Mouse (Mus musculus): Measurements from ENCODE around the gene Lrrc34.

The Lrrc34 gene

GRCm38 (mm10) chr3:30647440-30648090 is at the start of gene Lrrc34:
Lrrc34 (minus strand) TSS chr3:30647869.
- no peak for DNase-seq

- DNase-seq: peak; percentile 27
Observed at GRCm38 (mm10) chr3:30696346-30696745, 48.7 kb upstream of the Lrrc34 start.

DNA sequence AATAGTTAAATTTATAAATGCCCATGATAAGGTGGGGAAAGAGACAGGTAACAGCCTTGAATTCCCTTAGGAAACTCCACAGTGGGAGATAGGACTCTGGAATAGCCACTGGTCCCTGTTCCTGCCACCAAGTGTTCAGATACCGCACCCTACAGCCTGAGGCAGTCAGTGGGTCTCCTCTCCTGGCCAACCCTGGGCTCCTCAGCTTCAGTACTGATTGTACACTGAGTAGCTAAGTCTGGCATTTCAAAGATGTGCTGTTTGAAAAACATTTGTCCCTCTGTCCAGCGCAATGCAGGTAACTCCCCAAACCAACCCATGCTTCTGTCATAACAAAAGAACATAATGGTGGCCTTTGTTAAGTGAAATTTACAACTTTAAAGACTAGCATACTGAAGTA is 48.0 kb upstream of the Lrrc34 start:
- no peak for DNase-seq

DNA sequence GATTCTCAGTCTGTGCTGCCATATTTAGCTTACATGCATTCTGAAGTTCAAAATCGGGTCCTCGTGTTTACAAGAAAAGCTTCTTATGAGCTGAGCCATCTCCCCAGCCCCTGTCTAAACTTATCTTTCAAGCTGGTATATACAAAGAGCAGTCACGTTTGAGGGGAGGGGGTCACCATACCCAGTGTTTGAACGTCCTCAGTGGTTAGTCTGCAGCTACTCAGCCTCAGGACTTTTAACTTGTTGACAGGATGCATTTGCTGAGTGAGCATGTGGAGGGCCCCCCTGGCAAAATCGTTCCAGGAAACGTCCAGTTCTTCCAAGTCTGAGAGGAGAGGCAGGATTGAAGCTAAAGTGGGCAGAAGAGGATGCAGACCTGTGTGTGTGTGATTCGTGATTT is 43.3 kb upstream of the Lrrc34 start:
- no peak for DNase-seq

DNA sequence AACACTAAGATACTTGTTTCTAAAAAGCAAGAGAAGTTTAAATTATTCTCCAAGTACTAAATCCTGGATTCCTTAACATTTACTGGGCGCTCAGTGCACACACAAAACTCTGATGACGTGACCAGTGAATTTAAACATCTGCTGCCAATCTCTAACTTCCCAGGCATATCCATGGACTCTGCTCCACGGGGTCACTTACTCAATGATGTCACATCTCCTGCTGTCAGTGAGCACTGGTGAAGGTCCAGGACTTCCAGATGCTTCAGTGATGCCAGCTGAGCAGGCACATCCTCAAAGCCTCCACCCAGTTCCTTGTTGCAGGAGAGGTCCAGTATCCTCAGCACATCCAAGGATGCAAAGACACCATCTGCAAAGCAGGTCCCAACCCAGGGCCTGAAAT is 39.5 kb upstream of the Lrrc34 start:
- no peak for DNase-seq

- DNase-seq: no peak
Observed at GRCm38 (mm10) chr3:30683190-30683589, 35.5 kb upstream of the Lrrc34 start.

- no peak for DNase-seq
Observed at GRCm38 (mm10) chr3:30658486-30658885, 10.8 kb upstream of the Lrrc34 start.

DNA sequence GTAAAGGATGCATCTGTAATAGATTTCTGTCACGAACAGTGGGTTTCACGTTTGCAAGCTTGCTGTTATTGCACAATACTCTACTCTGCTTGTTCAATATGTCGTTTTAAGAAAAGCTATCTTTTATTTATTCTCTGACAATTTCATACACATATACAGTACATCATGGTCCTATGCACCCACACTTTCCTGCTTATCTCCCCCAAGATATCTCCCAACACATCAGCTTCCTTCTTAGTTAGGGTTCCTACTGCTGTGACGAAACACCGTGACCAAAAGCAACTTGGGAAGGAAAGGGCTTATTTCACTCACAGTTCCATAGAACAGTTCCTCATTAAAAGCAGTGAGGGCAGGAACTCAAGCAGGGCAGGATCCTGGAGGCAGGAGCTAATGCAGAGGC is 8.3 kb upstream of the Lrrc34 start:
- DNase-seq: no peak

GRCm38 (mm10) chr3:30650062-30650841 is 2.6 kb upstream of the Lrrc34 start:
- no peak for DNase-seq

DNA sequence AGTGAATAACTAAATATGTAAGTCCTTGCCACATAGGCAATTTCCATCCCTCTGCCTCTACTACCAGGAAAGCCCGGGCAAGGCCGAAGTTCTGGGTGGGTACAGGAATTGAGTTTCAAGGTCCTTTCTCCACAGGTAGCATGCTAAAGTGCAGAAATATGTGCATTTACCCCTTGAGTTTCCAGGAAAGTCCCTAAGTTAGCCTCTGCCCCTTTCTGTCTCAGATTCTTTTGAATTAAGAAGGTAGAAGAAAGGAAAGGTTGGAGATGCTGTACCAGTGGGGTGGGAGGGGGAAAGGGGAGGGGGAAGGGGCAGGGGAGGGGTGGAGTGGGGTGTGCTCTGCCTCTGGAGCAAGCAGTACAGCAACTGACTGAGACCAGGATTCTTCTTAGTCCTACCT is 797 bp upstream of the Lrrc34 start:
- no peak for DNase-seq

GRCm38 (mm10) chr3:30646761-30647160 is 908 bp downstream of the Lrrc34 start:
- no peak for DNase-seq

DNA sequence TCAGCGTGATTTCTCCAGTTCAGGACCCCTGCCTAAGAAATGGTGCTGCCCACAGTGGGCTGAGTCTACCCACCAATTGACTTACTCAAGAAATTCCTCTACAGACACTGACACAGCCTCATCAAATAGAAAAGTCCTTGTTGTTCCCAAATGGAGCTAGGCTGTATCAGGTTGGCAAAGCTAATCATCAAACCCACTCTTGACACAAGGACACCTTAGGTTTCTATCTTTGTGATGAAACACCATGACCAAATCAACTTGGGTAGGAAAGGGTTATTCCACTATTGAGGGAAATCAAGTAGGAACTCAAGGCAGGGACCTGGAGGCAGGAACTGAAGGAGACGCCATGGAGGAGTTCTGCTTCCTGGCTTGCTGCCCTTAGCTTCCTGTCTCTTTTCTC is 3.5 kb downstream of the Lrrc34 start, which contains the start of gene Lrriq4:
Gene Lrriq4, plus strand, starts transcription at position 301 of the 400 bp plus-strand sequence.
- no peak for DNase-seq

DNA sequence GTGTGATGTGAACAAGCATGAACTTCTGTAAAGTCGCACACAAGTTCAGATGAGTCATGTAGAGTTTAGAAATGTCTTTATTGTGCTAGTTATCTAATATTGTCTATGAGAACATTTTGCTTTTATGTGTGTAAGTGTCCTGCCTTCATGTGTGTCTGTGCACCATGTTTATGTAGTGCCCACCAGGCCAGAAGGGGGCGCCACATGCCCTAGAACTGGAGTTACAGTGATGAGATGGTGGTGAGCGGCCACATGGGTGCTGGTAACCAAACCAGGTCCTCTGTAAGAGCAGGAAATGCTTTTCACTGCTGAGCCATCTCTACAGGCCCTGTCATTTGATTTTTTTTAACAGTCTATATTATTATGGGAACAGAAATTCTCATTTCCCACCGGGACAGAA is 12.0 kb downstream of the Lrrc34 start:
- DNase-seq: no peak

DNA sequence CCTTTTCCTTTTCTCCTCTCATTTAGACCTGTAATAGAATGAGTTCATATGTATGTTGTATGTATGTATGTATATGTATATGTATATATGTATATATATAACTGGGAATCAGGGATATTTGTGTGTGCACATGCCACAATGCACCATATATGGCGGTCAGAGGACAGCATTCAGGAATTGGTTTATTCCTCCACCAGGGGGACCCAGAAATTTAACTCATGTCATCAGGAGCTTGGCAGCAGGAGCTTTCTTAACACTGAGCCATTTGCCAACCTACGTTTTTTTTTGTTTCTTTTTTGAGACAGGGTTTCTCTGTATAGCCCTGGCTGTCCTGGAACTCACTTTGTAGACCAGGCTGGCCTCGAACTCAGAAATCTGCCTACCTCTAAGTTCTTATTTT is 14.0 kb downstream of the Lrrc34 start:
- DNase-seq: no peak

DNA sequence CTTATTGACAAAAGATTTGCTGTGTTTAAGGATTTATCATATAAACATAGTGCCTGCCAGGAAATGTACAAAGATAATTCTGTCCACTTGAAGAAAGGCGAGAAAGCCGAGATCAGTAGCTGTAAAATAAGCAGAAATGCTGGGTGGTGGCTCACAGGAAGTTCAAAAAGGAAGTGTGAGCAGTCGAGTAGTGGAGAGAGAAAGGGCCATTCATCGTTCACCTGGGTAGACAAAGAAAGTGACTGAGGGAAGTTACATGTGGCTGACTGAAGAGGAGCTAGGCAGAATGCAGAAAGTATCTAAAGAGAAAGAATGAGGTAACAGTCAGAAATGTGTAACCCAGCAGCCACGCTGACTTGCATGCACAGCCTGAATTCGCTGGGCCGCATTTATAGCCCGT is 27.5 kb downstream of the Lrrc34 start:
- DNase-seq: no peak

DNA sequence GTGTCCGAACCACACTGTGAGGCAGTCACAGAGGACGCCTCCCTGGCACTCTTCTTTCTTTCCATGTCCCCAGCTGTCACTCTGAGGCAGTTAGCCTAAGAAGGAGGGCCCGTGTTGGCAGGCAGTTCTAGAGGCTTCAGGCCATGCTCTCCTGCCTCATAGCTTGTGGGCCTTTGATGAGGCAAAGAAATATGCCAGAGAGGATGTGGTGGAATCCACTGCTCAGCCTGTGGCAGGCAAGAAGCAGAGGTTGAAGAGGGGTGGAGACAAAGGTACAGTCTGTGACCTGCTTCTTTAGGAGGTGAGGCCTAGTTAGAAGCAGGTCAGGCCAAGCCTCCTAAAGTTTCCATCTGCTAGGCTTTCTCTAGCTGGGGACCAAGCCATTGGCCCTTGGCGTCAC is 36.7 kb downstream of the Lrrc34 start:
- no peak for DNase-seq

GRCm38 (mm10) chr3:30608999-30609398 is 38.7 kb downstream of the Lrrc34 start:
- DNase-seq: no peak

- DNase-seq: no peak
Observed at GRCm38 (mm10) chr3:30603256-30603655, 44.4 kb downstream of the Lrrc34 start.

- no peak for DNase-seq
Observed at GRCm38 (mm10) chr3:30602740-30603098, 45.0 kb downstream of the Lrrc34 start.

DNA sequence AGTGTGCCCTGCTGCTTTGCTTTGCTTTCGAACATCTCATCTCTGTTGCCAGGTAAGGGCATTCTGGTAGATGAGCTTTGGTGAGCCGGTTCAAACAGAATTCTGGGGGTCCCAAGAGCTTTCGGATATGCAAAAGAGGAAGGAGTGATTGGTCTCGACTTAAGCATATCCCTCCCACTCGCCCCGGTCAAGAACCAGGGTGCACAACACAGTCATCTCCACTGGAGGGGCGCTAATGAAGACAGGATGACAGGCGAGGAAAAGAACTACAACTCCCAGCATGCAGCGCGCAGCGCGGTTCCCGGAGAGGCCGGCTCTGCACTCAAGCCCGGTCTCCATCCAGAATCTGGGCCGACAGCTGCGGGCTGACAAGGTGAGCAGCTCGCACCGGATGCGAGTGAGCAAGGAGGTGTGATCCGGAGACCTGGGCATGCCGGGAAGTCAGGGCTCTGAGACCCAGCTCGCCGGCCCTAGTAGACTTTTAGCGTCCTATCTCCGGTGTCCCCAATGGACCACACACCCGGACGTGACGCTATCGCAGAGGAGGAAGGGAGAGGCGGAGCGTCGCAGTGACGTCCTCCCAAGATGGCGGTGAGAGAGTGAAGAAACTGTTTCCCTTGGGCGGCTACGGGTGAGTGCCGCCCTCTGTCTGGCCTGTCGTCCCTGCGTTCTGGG is 45.5 kb downstream of the Lrrc34 start, which contains the start of gene Mynn:
Gene Mynn, plus strand, starts transcription at position 1 of the 675 bp plus-strand sequence.
- peak; percentile 98 for DNase-seq

DNA sequence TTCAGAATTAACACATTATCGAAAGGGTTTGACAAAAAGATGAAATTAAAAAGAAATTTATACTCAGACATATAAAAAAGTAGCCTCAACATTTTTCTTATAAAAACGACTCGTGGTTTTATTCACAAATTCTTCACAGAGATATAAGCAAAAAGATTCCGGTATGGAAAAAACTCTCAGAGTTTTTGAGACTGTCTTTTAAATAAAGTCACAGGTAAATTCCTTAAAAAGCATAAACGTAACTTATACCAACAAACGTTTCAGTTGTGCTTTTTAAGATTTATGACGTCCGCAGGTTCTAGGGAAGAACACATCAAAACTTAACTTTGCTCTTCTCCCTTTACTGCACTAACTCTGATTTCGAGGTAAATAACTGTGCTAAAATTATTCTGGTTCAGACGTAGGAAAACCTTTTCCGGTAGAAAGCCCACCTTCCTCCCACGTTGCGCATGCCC is 46.0 kb downstream of the Lrrc34 start:
- DNase-seq: no peak

DNA sequence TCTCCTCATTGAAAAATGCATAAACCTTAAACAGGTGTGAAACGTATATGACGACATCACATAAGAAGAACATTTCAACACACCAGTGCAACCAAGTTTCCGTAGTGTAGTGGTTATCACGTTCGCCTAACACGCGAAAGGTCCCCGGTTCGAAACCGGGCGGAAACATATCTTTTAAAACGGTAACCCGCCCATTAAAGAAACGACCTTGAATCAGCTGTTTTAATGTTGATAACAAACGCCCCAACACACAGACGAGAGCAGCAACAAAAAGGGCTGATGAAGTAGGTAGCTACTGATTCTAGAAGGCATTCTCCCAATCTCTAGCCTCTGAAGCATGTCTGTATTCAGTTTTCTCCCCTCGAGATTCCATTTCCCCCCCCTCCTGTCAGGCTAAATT is 46.5 kb downstream of the Lrrc34 start:
- DNase-seq: peak; percentile 95

DNA sequence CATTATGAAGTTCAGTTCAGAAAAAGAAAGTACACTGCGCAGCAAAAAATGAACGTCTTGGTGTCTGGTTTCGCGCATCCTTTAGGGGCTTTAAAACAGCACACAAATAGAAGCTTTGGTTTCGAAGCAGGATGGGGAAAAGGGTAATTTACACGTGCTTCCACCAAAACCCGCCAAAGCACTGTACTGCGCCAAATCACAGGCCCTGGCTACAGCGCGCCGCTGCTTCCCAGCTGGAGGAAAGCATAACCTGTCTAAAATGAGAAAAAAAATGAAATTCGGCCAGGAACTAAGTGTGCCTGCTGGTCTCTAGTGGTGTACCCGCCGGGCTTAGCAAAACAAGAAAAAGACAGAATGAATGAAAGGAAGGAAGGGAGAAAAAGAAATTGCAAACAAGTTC is 47.0 kb downstream of the Lrrc34 start:
- DNase-seq: peak; percentile 64
